Mouse (Mus musculus) stomach, embryonic 14.5 days (tissue): ENCODE data around the gene Ccnc. TPM values are rescaled to one million over a fixed set of nuclear protein-coding genes. Genes with fewer than 3 reads are reported as not detected.

Experiments used
- ATAC-seq: fragments of 200-750 bp; cut with Nextera tagmentation; 2 replicates; pipeline ENCODE4 v1.8.0; 2017; ENCODE audit warnings: low read depth, moderate TSS enrichment; ENCODE audit not compliant: insufficient number of reproducible peaks, insufficient read depth, low FRiP score
- H3K27ac ChIP-seq: fragments of 300-500 bp; sonication (generic); 2 replicates; pipeline ENCODE4 v1.5.1; 2014; ENCODE audit warnings: mild to moderate bottlenecking, low read length, moderate library complexity, mixed read lengths
- H3K27me3 ChIP-seq: fragments of 300-500 bp; sonication (generic); 2 replicates; pipeline ENCODE4 v1.6.1; 2014; ENCODE audit warnings: low read length, control low read depth, mixed read lengths; ENCODE audit not compliant: control insufficient read depth, insufficient read depth
- H3K36me3 ChIP-seq: fragments of 300-500 bp; sonication (generic); 2 replicates; pipeline ENCODE4 v1.6.1; 2014; ENCODE audit warnings: mild to moderate bottlenecking, control low read depth, low read length, moderate library complexity, mixed read lengths; ENCODE audit not compliant: control insufficient read depth, insufficient read depth
- H3K4me1 ChIP-seq: fragments of 300-500 bp; sonication (generic); 2 replicates; pipeline ENCODE4 v1.6.1; 2014; ENCODE audit warnings: low read length, control low read depth, mixed read lengths; ENCODE audit not compliant: control insufficient read depth, insufficient read depth
- H3K4me2 ChIP-seq: fragments of 300-500 bp; sonication (generic); replicated peaks from 2 replicates; pipeline ENCODE4 v1.6.1; 2014; ENCODE audit warnings: low read depth, low read length, control low read depth
- H3K4me3 ChIP-seq: fragments of 300-500 bp; sonication (generic); 2 replicates; pipeline ENCODE4 v1.5.1; 2014; ENCODE audit warnings: low read depth, low read length, control low read depth
- H3K9ac ChIP-seq: fragments of 300-500 bp; sonication (generic); replicated peaks from 2 replicates; pipeline ENCODE4 v1.6.1; 2014; ENCODE audit warnings: low read depth, mild to moderate bottlenecking, control low read depth, low read length, moderate library complexity, mixed read lengths
- H3K9me3 ChIP-seq: fragments of 300-500 bp; sonication (generic); 2 replicates; pipeline ENCODE4 v1.6.1; 2016; ENCODE audit warnings: low read depth, low read length, control low read depth; ENCODE audit not compliant: control insufficient read depth
- whole genome bisulfite sequencing: fragments of 180-500 bp; shearing (Covaris S2); extraction: QIAGEN DNeasy Blood & Tissue Kit; methylation state at CpG from one replicate; pipeline ENCODE4 v1.1.7; 2014; 5-methylcytosine and 5-hydroxymethylcytosine counted together
- polyA plus RNA-seq: library from polyadenylated mRNA; unstranded; fragments of >200 nt; fragmentation: Nextera tagmentation; extraction: Ambion mirVana; gene quantifications from 2 replicates; pipeline ENCODE4 v1.2.1, GENCODE M21; 2014

Ccnc gene
- polyA plus RNA-seq, 1 experiment from 2014 or later: 46.7 TPM

- Histone ChIP-seq H3K9me3 (no peaks in the 10 kb centered on the region), H3K4me1 (peaks cover 5% of the 10 kb centered on the region; the same call in 1 of the 2 replicates), H3K4me2 (peak overlapping the region; percentile 67), H3K4me3 (peak overlapping the region; percentile 67), H3K27me3 (no peaks in the 10 kb centered on the region), H3K9ac (peak overlapping the region; percentile 73; the same call in 1 of the 2 replicates), H3K27ac (no peak overlapping the region), H3K36me3 (peaks cover 7% of the 10 kb centered on the region)
- 5% methylated on average over 9 of the region's 9 CpGs for WGBS
- ATAC-seq: no peak
Observed at GRCm38 (mm10) chr4:21776946-21777265, 49.4 kb downstream of the Ccnc start.

- no peak overlapping the region for H3K4me3 ChIP-seq
- no peaks in the 10 kb centered on the region for H3K27me3 ChIP-seq
- H3K9me3 ChIP-seq: no peaks in the 10 kb centered on the region
- H3K27ac ChIP-seq: no peak overlapping the region
- no peak overlapping the region for H3K9ac ChIP-seq
- no peak for ATAC-seq
- H3K36me3 ChIP-seq: peaks cover 27% of the 10 kb centered on the region
- 94% methylated on average over 12 of the region's 12 CpGs for WGBS
- peaks cover 5% of the 10 kb centered on the region; the same call in 1 of the 2 replicates for H3K4me1 ChIP-seq
- H3K4me2 ChIP-seq: no peak overlapping the region
Observed at GRCm38 (mm10) chr4:21780816-21781726, 53.6 kb downstream of the Ccnc start.

GRCm38 (mm10) chr4:21786268-21786667 is 58.8 kb downstream of the Ccnc start:
- no peaks in the 10 kb centered on the region for H3K9me3 ChIP-seq
- no peak overlapping the region for H3K4me2 ChIP-seq
- H3K4me1 ChIP-seq: no peaks in the 10 kb centered on the region
- 94% methylated on average over 12 of the region's 12 CpGs for WGBS
- no peak overlapping the region for H3K4me3 ChIP-seq
- ATAC-seq: no peak
- no peak overlapping the region for H3K27ac ChIP-seq
- H3K36me3 ChIP-seq: peaks cover 29% of the 10 kb centered on the region
- no peaks in the 10 kb centered on the region for H3K27me3 ChIP-seq
- no peak overlapping the region for H3K9ac ChIP-seq

- Histone ChIP-seq H3K4me1 (no peaks in the 10 kb centered on the region), H3K27ac (no peak overlapping the region), H3K9ac (no peak overlapping the region), H3K9me3 (no peaks in the 10 kb centered on the region), H3K4me3 (no peak overlapping the region), H3K27me3 (no peaks in the 10 kb centered on the region), H3K36me3 (peaks cover 13% of the 10 kb centered on the region; the same call in 1 of the 2 replicates), H3K4me2 (no peak overlapping the region)
- no peak for ATAC-seq
- 90% methylated on average over 6 of the region's 6 CpGs for WGBS
Observed at GRCm38 (mm10) chr4:21788903-21789302, 61.4 kb downstream of the Ccnc start.

GRCm38 (mm10) chr4:21789836-21790235 is 62.3 kb downstream of the Ccnc start:
- Histone ChIP-seq H3K27me3 (no peaks in the 10 kb centered on the region), H3K36me3 (peaks cover 13% of the 10 kb centered on the region; the same call in 1 of the 2 replicates), H3K4me3 (no peak overlapping the region), H3K4me2 (no peak overlapping the region), H3K9ac (no peak overlapping the region), H3K4me1 (no peaks in the 10 kb centered on the region), H3K27ac (no peak overlapping the region), H3K9me3 (no peaks in the 10 kb centered on the region)
- WGBS: 82% methylated on average over 4 of the region's 4 CpGs
- ATAC-seq: no peak

- H3K9me3 ChIP-seq: no peaks in the 10 kb centered on the region
- no peak overlapping the region for H3K27ac ChIP-seq
- H3K4me2 ChIP-seq: no peak overlapping the region
- H3K36me3 ChIP-seq: peaks cover 13% of the 10 kb centered on the region
- ATAC-seq: no peak
- H3K4me1 ChIP-seq: no peaks in the 10 kb centered on the region
- H3K27me3 ChIP-seq: no peaks in the 10 kb centered on the region
- H3K4me3 ChIP-seq: no peak overlapping the region
- no peak overlapping the region for H3K9ac ChIP-seq
- WGBS: 34% methylated on average over 3 of the region's 3 CpGs
Observed at GRCm38 (mm10) chr4:21793631-21794030, 66.1 kb downstream of the Ccnc start.

GRCm38 (mm10) chr4:21801013-21801412 is 73.5 kb downstream of the Ccnc start:
- 95% methylated on average over 1 of the region's 1 CpGs for WGBS
- H3K27me3 ChIP-seq: no peaks in the 10 kb centered on the region
- H3K9ac ChIP-seq: no peak overlapping the region

GRCm38 (mm10) chr4:21801620-21802019 is 74.1 kb downstream of the Ccnc start:
- H3K9me3 ChIP-seq: no peaks in the 10 kb centered on the region
- no peak overlapping the region for H3K4me2 ChIP-seq
- H3K4me3 ChIP-seq: no peak overlapping the region
- H3K4me1 ChIP-seq: no peaks in the 10 kb centered on the region
- ATAC-seq: no peak
- H3K9ac ChIP-seq: no peak overlapping the region
- peaks cover 33% of the 10 kb centered on the region for H3K36me3 ChIP-seq
- WGBS: 89% methylated on average over 2 of the region's 2 CpGs
- H3K27ac ChIP-seq: no peak overlapping the region
- no peaks in the 10 kb centered on the region for H3K27me3 ChIP-seq

More at GRCm38 (mm10) chr4:21801013-21801412, 73.5 kb downstream of the Ccnc start:
- Histone ChIP-seq H3K4me1 (no peaks in the 10 kb centered on the region), H3K9me3 (no peaks in the 10 kb centered on the region), H3K4me2 (no peak overlapping the region), H3K36me3 (peaks cover 28% of the 10 kb centered on the region), H3K27ac (no peak overlapping the region), H3K4me3 (no peak overlapping the region)
- no peak for ATAC-seq
